Mouse (Mus musculus): ENCODE data around the gene Flnb.

Flnb gene

GRCm38 (mm10) chr14:7992158-7992557 is 174.4 kb downstream of the Flnb start:
- DNase-seq (ENCODE audit: low spot score in 2 of 2) = no peak

GRCm38 (mm10) chr14:7994271-7994767 is 176.6 kb downstream of the Flnb start, which contains the start of gene Dnase1l3:
Dnase1l3 (minus strand) TSS chr14:7994573.
- no peak for DNase-seq (ENCODE audit: low spot score in 2 of 2)

DNA sequence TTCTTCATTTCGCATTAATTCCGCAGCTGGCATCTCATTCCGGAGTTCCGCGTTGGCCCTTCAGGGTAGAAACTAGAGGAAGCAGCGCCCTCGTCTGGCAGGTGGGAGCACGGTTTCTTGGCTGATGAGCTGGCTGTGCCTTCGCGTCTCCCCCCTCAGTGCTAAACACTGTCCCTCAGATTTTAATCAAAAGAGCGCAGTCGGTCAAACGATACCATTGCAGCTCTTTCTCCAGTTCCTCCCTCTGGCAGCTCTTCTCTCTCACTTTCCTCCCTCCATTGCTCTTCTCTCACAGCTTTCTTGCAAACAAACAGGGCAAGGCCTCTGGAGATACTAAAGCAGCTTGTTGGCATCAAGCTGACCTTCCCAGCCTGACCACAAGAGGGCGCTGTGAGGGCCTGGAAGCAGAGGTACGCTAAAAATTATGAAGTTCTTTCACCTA is 179.5 kb downstream of the Flnb start:
- DNase-seq (ENCODE audit: low spot score in 2 of 2) = peak; percentile 84 to 86

GRCm38 (mm10) chr14:7999030-7999429 is 181.3 kb downstream of the Flnb start:
- no peak for DNase-seq (ENCODE audit: low spot score in 2 of 2)

GRCm38 (mm10) chr14:7999435-7999834 is 181.7 kb downstream of the Flnb start:
- DNase-seq (ENCODE audit: low spot score in 2 of 2) = no peak

- DNase-seq (ENCODE audit: low spot score in 2 of 2) = no peak
Observed at GRCm38 (mm10) chr14:8000247-8000646, 182.5 kb downstream of the Flnb start.
